Mouse (Mus musculus) hindbrain, embryonic 15.5 days (tissue): ENCODE measurements at regions not wholly inside any gene's neighbourhood (a gene's known extent, or its start where the extent isn't known, plus 50 kb on each side); places are given as distances from the start of the nearest gene placed in this dataset.

ENCODE experiments used
- ATAC-seq: fragments of 200-750 bp; cut with Nextera tagmentation; 2 replicates; pipeline ENCODE4 v1.8.0; 2017; ENCODE audit warnings: low read depth, moderate number of reproducible peaks, moderate TSS enrichment; ENCODE audit not compliant: low FRiP score
- H3K27ac ChIP-seq: fragments of 300-500 bp; sonication (generic); replicated peaks from 2 replicates; pipeline ENCODE4 v1.5.1; 2015; ENCODE audit warnings: mild to moderate bottlenecking, inconsistent platforms
- H3K27me3 ChIP-seq: fragments of 300-500 bp; sonication (generic); 2 replicates; pipeline ENCODE4 v1.6.1; 2015; ENCODE audit warnings: control low read depth, inconsistent platforms
- H3K36me3 ChIP-seq: fragments of 300-500 bp; sonication (generic); 2 replicates; pipeline ENCODE4 v1.6.1; 2015; ENCODE audit warnings: control low read depth, inconsistent platforms
- H3K4me1 ChIP-seq: fragments of 300-500 bp; sonication (generic); replicated peaks from 2 replicates; pipeline ENCODE4 v1.6.1; 2015; ENCODE audit warnings: control low read depth, inconsistent platforms
- H3K4me2 ChIP-seq: fragments of 300-500 bp; sonication (generic); 2 replicates; pipeline ENCODE4 v1.6.1; 2015; ENCODE audit warnings: moderate library complexity, mild to moderate bottlenecking, inconsistent platforms
- H3K4me3 ChIP-seq: fragments of 300-500 bp; sonication (generic); 2 replicates; pipeline ENCODE4 v1.5.1; 2015; ENCODE audit warnings: mild to moderate bottlenecking, inconsistent platforms
- H3K9ac ChIP-seq: fragments of 300-500 bp; sonication (generic); 2 replicates; pipeline ENCODE4 v1.6.1; 2015; ENCODE audit warnings: inconsistent platforms
- H3K9me3 ChIP-seq: fragments of 300-500 bp; sonication (generic); 2 replicates; pipeline ENCODE4 v1.6.1; 2016; ENCODE audit warnings: control low read depth, inconsistent platforms
- WGBS: fragments of 180-500 bp; shearing (Covaris S2); methylation state at CpG from one replicate; pipeline ENCODE4 v1.1.7; 2015; 5-methylcytosine and 5-hydroxymethylcytosine counted together

DNA sequence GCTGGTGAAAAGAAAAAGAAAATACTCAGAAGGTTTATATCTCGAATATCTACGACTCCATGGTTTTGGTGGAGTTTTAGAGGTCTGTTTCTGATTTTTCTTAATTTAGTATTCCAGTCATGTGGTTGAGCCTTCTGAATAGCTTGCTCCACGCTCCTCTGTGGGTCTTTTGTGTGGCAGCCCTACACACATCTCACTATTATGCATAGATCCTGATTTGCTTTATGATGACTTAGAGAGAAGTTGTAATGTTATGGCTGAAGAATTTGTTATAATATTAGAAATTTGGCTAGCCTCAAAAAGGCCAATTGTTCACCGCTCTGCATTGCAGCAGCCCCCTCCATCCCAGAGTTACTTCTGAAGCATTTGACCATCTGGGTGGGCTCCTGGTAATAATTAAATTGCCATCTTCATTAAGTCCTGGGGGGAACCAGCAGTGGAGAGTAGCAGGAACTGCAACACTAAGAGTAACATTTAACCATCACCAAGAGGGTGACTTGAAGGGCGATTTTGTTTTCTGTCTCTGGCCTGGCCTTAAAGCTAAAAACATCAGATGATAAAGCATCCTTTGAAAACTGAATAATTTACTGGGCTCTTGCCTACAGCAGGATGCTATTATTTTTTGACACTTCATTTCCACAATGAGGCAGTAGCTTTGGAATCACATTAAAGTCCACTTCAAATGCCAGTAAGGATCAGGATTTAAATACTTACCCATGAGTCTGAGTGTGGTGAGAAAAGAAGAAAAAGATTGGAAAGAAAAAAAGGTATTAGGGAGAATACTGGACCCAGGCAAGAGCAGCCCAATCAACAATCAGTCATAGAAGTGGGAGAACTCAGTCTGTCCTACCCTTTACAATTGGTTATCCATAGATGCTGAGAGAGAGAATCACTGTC lies 84.3 kb upstream of the Actbl2 start:
- Histone ChIP-seq H3K9me3 (no peaks in the 10 kb centered on the region), H3K36me3 (no peaks in the 10 kb centered on the region), H3K27me3 (no peaks in the 10 kb centered on the region), H3K27ac (no peak overlapping the region), H3K4me1 (0 out of 2 replicates have a peak, but pooled peaks cover 3% of the 10 kb centered on the region), H3K9ac (no peak overlapping the region), H3K4me3 (no peak overlapping the region), H3K4me2 (no peak overlapping the region)
- 61% methylated on average over 5 of the region's 5 CpGs for WGBS
- ATAC-seq = no peak

DNA sequence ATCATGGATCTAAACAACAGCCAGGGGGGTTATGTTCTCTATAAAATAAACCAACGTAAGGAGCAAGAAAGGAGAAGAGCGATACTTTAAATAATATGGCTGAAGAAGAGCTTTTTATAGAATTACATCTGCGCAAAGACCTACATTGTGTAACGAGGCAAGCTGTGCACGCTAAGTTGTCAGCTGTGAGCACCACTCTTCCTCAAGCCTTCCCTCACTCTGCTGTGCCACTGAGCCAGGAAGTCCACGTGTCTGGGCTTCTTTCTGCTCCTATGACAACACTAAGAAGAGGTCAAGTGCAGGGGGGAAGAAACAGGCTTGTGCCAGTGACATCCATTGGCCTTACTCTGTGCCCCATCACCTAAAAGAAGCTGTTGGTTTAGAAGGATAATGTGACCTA lies 75.6 kb upstream of the Actbl2 start:
- WGBS = 84% methylated on average over 6 of the region's 6 CpGs
- Histone ChIP-seq H3K27me3 (no peaks in the 10 kb centered on the region), H3K4me1 (no peaks in the 10 kb centered on the region), H3K4me2 (no peak overlapping the region), H3K27ac (no peak overlapping the region), H3K4me3 (no peak overlapping the region), H3K9me3 (no peaks in the 10 kb centered on the region), H3K9ac (no peak overlapping the region), H3K36me3 (no peaks in the 10 kb centered on the region)
- no peak for ATAC-seq

DNA sequence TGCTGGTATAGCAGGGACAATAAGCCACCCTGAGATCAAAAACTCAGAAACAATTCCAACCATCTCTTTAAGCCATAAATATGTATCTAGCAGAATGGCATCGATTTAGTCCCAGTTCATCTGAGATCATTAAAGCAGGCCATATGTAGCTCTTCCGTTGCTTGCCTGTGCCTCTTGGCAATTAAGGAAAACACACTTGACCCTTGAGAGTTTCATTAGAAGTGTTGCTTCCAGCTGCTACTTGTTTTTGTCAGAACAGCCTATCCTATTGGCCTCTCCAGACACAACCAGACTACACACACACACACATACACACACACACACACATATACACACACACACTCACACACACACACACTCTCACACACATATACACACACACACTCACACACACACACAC lies 71.5 kb upstream of the Actbl2 start:
- 70% methylated on average over 2 of the region's 2 CpGs for WGBS
- H3K27ac ChIP-seq = no peak overlapping the region
- no peak overlapping the region for H3K4me3 ChIP-seq
- H3K4me1 ChIP-seq = no peaks in the 10 kb centered on the region
- H3K36me3 ChIP-seq = no peaks in the 10 kb centered on the region
- H3K9me3 ChIP-seq = no peaks in the 10 kb centered on the region
- H3K4me2 ChIP-seq = no peak overlapping the region
- no peak overlapping the region for H3K9ac ChIP-seq
- H3K27me3 ChIP-seq = no peaks in the 10 kb centered on the region
- ATAC-seq = no peak

DNA sequence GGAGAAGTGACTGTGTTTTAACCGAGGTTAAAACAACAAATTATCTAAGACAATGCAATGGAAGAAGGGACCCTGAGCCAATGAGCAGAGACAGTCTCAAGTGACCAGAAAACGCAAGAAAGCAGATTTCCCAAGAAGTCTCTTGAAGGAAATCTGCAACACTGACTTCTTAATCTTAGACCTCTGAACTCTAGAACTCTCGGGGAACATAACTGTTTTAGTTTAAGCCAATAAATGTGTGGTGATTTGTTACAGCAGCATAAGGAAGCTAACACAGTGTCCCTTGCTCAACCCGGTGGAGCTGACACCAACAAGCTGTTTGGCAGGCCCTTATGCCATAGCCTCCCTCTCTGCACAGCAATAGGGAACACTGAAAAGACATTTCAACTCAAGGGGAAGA lies 69.0 kb upstream of the Actbl2 start:
- H3K27ac ChIP-seq = no peak overlapping the region
- ATAC-seq = no peak
- 82% methylated on average over 4 of the region's 4 CpGs for WGBS

DNA sequence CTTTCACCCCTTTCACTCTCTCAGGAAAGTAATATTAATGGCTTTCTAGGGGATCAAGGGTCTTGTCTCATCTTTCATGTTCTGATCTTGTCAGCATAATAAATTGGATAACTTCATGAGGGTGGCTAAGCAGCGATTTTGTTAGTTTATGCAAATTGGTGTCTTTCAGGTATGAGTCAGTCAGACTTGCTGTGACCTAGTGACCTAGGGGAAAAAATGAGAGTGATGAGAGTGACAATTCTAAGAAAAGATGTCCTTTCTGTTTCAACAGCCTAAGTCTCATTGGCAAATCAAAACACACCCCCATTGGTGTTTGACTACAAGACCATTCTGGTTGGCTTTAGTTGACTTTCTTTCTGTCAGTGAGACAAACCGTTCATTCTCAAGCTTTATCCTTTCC lies 68.0 kb upstream of the Actbl2 start:
- no peak overlapping the region for H3K9ac ChIP-seq
- no peak overlapping the region for H3K4me3 ChIP-seq
- no peaks in the 10 kb centered on the region for H3K27me3 ChIP-seq
- H3K4me2 ChIP-seq = no peak overlapping the region
- ATAC-seq = no peak
- no peak overlapping the region for H3K27ac ChIP-seq
- no peaks in the 10 kb centered on the region for H3K36me3 ChIP-seq
- 82% methylated on average over 2 of the region's 2 CpGs for WGBS
- no peaks in the 10 kb centered on the region for H3K9me3 ChIP-seq
- no peaks in the 10 kb centered on the region for H3K4me1 ChIP-seq

More for the DNA sequence above, 69.0 kb upstream of the Actbl2 start:
- Histone ChIP-seq H3K4me2 (no peak overlapping the region), H3K9ac (no peak overlapping the region), H3K9me3 (no peaks in the 10 kb centered on the region), H3K4me3 (no peak overlapping the region), H3K36me3 (no peaks in the 10 kb centered on the region), H3K27me3 (no peaks in the 10 kb centered on the region), H3K4me1 (no peaks in the 10 kb centered on the region)

DNA sequence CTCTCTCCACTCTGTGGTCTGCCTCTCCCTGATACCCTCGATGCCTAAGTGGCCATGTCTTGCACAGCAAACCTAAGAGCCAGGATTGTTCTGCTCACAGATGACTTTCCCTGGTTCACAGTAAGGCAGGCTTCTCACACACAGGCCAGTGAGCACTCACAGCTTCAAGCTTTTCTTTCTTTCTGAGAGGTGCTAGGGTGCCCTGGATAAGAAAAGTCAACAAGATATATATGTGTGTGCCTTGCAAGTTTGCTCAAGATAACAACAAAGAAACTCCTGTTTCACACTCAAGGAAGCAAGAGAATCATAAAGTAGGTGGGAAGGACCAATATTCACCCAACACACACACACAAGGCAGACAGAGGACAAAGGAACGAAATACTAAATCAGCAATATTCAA lies 60.9 kb upstream of the Actbl2 start:
- no peak for ATAC-seq
- Histone ChIP-seq H3K9ac (no peak overlapping the region), H3K9me3 (no peaks in the 10 kb centered on the region), H3K4me2 (no peak overlapping the region), H3K4me3 (no peak overlapping the region), H3K36me3 (no peaks in the 10 kb centered on the region), H3K27me3 (no peaks in the 10 kb centered on the region), H3K27ac (no peak overlapping the region), H3K4me1 (0 out of 2 replicates have a peak, but pooled peaks cover 3% of the 10 kb centered on the region)
- 78% methylated on average over 2 of the region's 2 CpGs for whole genome bisulfite sequencing

DNA sequence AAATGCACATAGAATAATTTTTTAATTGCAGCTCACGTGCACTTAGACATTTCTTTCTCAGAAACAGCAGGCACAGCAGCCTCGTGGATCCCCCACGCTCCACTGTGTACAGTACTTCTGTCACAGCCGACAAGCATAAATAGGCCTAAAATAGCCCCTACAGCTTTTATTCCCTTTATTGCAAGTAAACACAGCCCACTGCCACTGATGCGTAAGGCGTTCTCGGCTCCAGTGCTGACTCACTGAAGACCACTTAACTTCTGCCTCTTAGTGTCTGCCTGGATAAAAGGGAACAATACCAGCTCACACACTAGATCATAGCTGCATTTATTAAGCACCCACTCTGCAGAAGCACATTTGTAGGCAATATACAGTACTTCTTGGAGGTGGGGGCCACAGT lies 60.5 kb upstream of the Actbl2 start:
- Histone ChIP-seq H3K27ac (0 out of 2 replicates have a peak overlapping the region, but pooled peaks have one; percentile 23), H3K4me2 (no peak overlapping the region), H3K36me3 (no peaks in the 10 kb centered on the region), H3K9ac (no peak overlapping the region), H3K9me3 (no peaks in the 10 kb centered on the region), H3K27me3 (no peaks in the 10 kb centered on the region), H3K4me3 (no peak overlapping the region), H3K4me1 (0 out of 2 replicates have a peak, but pooled peaks cover 3% of the 10 kb centered on the region)
- peak; percentile 59; the same call in 1 of the 2 replicates for ATAC-seq
- 37% methylated on average over 7 of the region's 7 CpGs for WGBS

DNA sequence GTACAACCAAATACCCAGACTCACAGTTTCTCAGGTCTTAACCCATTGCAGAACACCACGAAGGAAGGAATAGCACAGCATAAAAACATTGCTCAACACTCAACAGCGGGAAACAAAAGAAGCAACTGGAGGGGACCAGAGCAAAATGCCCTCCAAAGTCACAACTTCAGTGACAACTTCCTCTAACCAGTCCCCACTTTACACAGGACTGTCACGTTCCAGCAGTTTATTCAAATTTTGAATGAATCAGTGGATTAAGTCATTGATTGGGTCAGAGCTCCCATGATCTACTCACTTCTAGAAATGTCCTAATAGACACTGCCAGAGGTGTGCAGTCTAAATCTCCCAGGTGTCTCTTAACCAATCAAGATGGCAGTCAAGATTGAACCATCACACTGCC lies 53.3 kb upstream of the Actbl2 start:
- H3K27ac ChIP-seq = no peak overlapping the region
- WGBS = 89% methylated on average over 3 of the region's 3 CpGs
- H3K4me1 ChIP-seq = no peaks in the 10 kb centered on the region
- no peak overlapping the region for H3K4me2 ChIP-seq
- no peak for ATAC-seq
- H3K4me3 ChIP-seq = no peak overlapping the region
- no peak overlapping the region for H3K9ac ChIP-seq
- no peaks in the 10 kb centered on the region for H3K36me3 ChIP-seq
- no peaks in the 10 kb centered on the region for H3K9me3 ChIP-seq
- H3K27me3 ChIP-seq = no peaks in the 10 kb centered on the region

DNA sequence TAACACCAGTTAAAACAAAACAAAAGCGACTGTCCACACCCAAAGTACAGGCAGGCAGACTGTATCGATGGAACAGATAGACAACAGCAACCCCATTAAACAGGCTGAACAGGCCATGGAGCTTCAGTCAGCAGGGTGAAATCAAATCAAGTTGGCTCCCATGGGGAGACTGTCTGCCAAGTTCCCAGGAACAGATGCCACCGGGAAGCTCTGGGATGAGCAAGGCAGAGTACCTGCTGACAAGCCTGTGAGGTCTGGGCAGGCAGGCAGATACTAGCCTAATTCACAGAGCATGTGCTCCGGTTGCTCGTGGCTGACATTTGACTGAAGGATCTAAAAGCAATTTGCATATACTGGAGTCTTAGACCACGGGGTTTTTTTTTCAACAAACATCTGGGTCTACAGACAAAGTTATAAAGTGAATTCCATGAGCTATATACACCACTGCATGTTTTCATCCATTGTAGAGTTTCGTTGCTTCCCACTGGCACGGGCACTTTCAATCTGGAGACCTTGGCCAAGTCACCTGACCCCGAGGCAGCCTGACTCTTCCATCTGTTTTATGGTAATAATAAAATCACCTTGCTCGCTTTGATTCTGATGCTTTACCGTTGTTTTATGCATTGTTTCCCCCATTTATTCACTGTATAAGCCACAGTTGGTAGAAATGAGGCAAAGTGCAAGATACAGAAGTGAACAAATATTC lies 50.1 kb upstream of the Actbl2 start:
- WGBS = 64% methylated on average over 11 of the region's 11 CpGs
- Histone ChIP-seq H3K4me2 (no peak overlapping the region), H3K27me3 (no peaks in the 10 kb centered on the region), H3K36me3 (no peaks in the 10 kb centered on the region), H3K4me3 (no peak overlapping the region), H3K9me3 (no peaks in the 10 kb centered on the region), H3K9ac (no peak overlapping the region), H3K4me1 (no peaks in the 10 kb centered on the region), H3K27ac (no peak overlapping the region)
- ATAC-seq = no peak
